Mouse (Mus musculus) cerebellum, postnatal 25 days (tissue): Measurements from ENCODE around the gene Fance.
"Not testable (repeated sequence)": the region's sequence is repeated elsewhere in the genome, so short reads cannot be mapped to it uniquely, and the experiment has no call there.

Source experiments
- DNase-seq, 2 experiments: peaks; one replicate each; pipeline ENCODE4 v3.0.0; 2021; ENCODE audit warnings: mixed read lengths in 2 of 2

Fance gene

GRCm38 (mm10) chr17:28349901-28350465 lies 36.7 kb downstream of the Fance start:
- no peak for DNase-seq

GRCm38 (mm10) chr17:28350466-28351352 lies 37.4 kb downstream of the Fance start, which contains the start of gene Tead3:
TSS of gene Tead3 (minus strand) at chr17:28350817.
- DNase-seq: peak in 1 of 2 experiments; percentile 51

- DNase-seq: no peak
Observed at GRCm38 (mm10) chr17:28351353-28351890, 38.1 kb downstream of the Fance start.

- no peak for DNase-seq
Observed at GRCm38 (mm10) chr17:28352018-28352417, 38.7 kb downstream of the Fance start.

- DNase-seq: no peak
Observed at GRCm38 (mm10) chr17:28355871-28356270, 42.6 kb downstream of the Fance start.

- not testable (repeated sequence) for DNase-seq
Observed at GRCm38 (mm10) chr17:28358576-28359261, 45.4 kb downstream of the Fance start.

- DNase-seq: no peak
Observed at GRCm38 (mm10) chr17:28360531-28361277, 47.4 kb downstream of the Fance start.

- DNase-seq: no peak
Observed at GRCm38 (mm10) chr17:28361921-28362652, 48.8 kb downstream of the Fance start.

- DNase-seq: no peak
Observed at GRCm38 (mm10) chr17:28362653-28363292, 49.5 kb downstream of the Fance start.

GRCm38 (mm10) chr17:28363507-28363906 lies 50.2 kb downstream of the Fance start:
- DNase-seq: no peak

- DNase-seq: no peak
Observed at GRCm38 (mm10) chr17:28365122-28365521, 51.8 kb downstream of the Fance start, which contains the start of gene Tulp1. TSS of gene Tulp1 (minus strand) at chr17:28365222.

GRCm38 (mm10) chr17:28368449-28368848 lies 55.1 kb downstream of the Fance start:
- DNase-seq: peak; percentile 65 to 78

- DNase-seq: no peak
Observed at GRCm38 (mm10) chr17:28369056-28369455, 55.7 kb downstream of the Fance start.

- DNase-seq: no peak
Observed at GRCm38 (mm10) chr17:28371286-28371685, 58.0 kb downstream of the Fance start.

GRCm38 (mm10) chr17:28371941-28372340 lies 58.6 kb downstream of the Fance start:
- no peak for DNase-seq

- DNase-seq: peak; percentile 26 to 56
Observed at GRCm38 (mm10) chr17:28373821-28374220, 60.5 kb downstream of the Fance start.

- no peak for DNase-seq
Observed at GRCm38 (mm10) chr17:28374494-28374893, 61.2 kb downstream of the Fance start.

- DNase-seq: no peak
Observed at GRCm38 (mm10) chr17:28375592-28376061, 62.3 kb downstream of the Fance start.
